26 mouse cellular contexts compared by ENCODE assay signal in genomic region chr9:72906693-72907103, GRCm38 (mm10). TPM values are rescaled to one million over a fixed set of nuclear protein-coding genes. Genes with fewer than 3 reads are reported as not detected.
DNase-seq lines count a peak whose midpoint lies in the region; ATAC-seq and TF ChIP-seq lines count a peak whose summit lies in the region.
"Had no signal": no experiment of that assay in that cellular context is flagged by ENCODE, and none has a peak within 500 bp of the region (broad histone marks: within the 10 kb centered on the region; RNA-seq: fewer than 3 reads in every experiment).

No protein-coding gene starts in this region.

- no peaks in the 10 kb centered on the region for H3K36me3 ChIP-seq in forebrain, postnatal 0 days (ENCODE audit: insufficient read depth)
- no peaks in the 10 kb centered on the region; the same call in 1 of the 2 replicates for H3K36me3 ChIP-seq in forebrain, embryonic 11.5 days (ENCODE audit: control insufficient read depth, insufficient read depth, low read length)
- no peaks in the 10 kb centered on the region for H3K36me3 ChIP-seq in limb, embryonic 15.5 days
- H3K36me3 ChIP-seq: lung, embryonic 15.5 days; midbrain, embryonic 15.5 days; stomach, embryonic 15.5 days had no signal

- no peaks in the 10 kb centered on the region for H3K27me3 ChIP-seq in forebrain, postnatal 0 days (ENCODE audit: insufficient read depth, low read length)
- H3K27me3 ChIP-seq in forebrain, embryonic 11.5 days (ENCODE audit: control insufficient read depth, insufficient read depth, low read length) = no peaks in the 10 kb centered on the region
- no peaks in the 10 kb centered on the region for H3K27me3 ChIP-seq in limb, embryonic 15.5 days
- H3K27me3 ChIP-seq: lung, embryonic 15.5 days; midbrain, embryonic 15.5 days; neural tube, embryonic 12.5 days; stomach, embryonic 15.5 days had no signal

- WGBS in forebrain, postnatal 0 days = 51% methylated on average over 6 of the region's 6 CpGs
- WGBS in forebrain, embryonic 11.5 days = 86% methylated on average over 6 of the region's 6 CpGs
- WGBS in limb, embryonic 15.5 days = 29% methylated on average over 6 of the region's 6 CpGs

- DNase-seq in forebrain, postnatal 0 days = peak; percentile 63
- no peak for DNase-seq in forebrain, embryonic 11.5 days (ENCODE audit: low spot score)
- DNase-seq in kidney, postnatal 10 days = peak; percentile 44
- DNase-seq in kidney, postnatal 36 days = no peak
- DNase-seq in right cerebral cortex, postnatal 10 days (ENCODE audit: low spot score in 2 of 2) = peak; percentile 63
- no peak for DNase-seq in right cerebral cortex, adult 2 months (ENCODE audit: low spot score in 2 of 2)
- no peak for DNase-seq in heart, adult 11 months
- DNase-seq: cerebellum, adult 18-20 months; heart, postnatal 36 days; kidney, adult 11 months; layer of hippocampus, postnatal 36 days; spleen, adult 18-20 months had no signal

- TF ChIP-seq CTCF in forebrain, postnatal 0 days (IDR thresholded peaks at IDR 0.05; ENCODE audit: low read depth) = no peak

- peak overlapping the region; percentile 74 for H3K27ac ChIP-seq in forebrain, postnatal 0 days (ENCODE audit: low read depth, low read length)
- H3K27ac ChIP-seq in forebrain, embryonic 11.5 days (ENCODE audit: low read depth, low read length) = no peak overlapping the region
- H3K27ac ChIP-seq in limb, embryonic 15.5 days = peak overlapping the region; percentile 80
- H3K27ac ChIP-seq: lung, embryonic 15.5 days; midbrain, embryonic 15.5 days; neural tube, embryonic 12.5 days; stomach, embryonic 15.5 days had no signal

- ATAC-seq in forebrain, postnatal 0 days = peak; percentile 88
- no peak for ATAC-seq in forebrain, embryonic 11.5 days (replicated peaks; ENCODE audit: low FRiP score)
- ATAC-seq in limb, embryonic 15.5 days (ENCODE audit: insufficient number of reproducible peaks, low FRiP score, low TSS enrichment, low read depth) = no peak
- ATAC-seq: midbrain, embryonic 15.5 days had no signal

- H3K4me3 ChIP-seq in forebrain, postnatal 0 days (ENCODE audit: low read depth, low read length) = no peak overlapping the region
- H3K4me3 ChIP-seq in forebrain, embryonic 11.5 days (ENCODE audit: low read depth, low read length) = no peak overlapping the region
- H3K4me3 ChIP-seq in limb, embryonic 15.5 days = no peak overlapping the region
- H3K4me3 ChIP-seq: erythroblast, embryonic 14.5 days; lung, embryonic 15.5 days; midbrain, embryonic 15.5 days; neural tube, embryonic 12.5 days; stomach, embryonic 15.5 days had no signal

- H3K4me1 ChIP-seq in forebrain, postnatal 0 days (ENCODE audit: insufficient read depth) = no peaks in the 10 kb centered on the region
- H3K4me1 ChIP-seq in forebrain, embryonic 11.5 days (replicated peaks; ENCODE audit: control insufficient read depth, insufficient read depth, low read length) = no peaks in the 10 kb centered on the region
- peaks cover 20% of the 10 kb centered on the region for H3K4me1 ChIP-seq in limb, embryonic 15.5 days
- H3K4me1 ChIP-seq: lung, embryonic 15.5 days; midbrain, embryonic 15.5 days; neural tube, embryonic 12.5 days; stomach, embryonic 15.5 days had no signal

- H3K4me2 ChIP-seq in forebrain, postnatal 0 days (ENCODE audit: low read depth) = no peak overlapping the region
- no peak overlapping the region for H3K4me2 ChIP-seq in forebrain, embryonic 11.5 days (ENCODE audit: low read depth, low read length, severe bottlenecking)
- no peak overlapping the region for H3K4me2 ChIP-seq in limb, embryonic 15.5 days
- H3K4me2 ChIP-seq: heart, embryonic 11.5 days; lung, embryonic 15.5 days; midbrain, embryonic 15.5 days; neural tube, embryonic 12.5 days; stomach, embryonic 15.5 days had no signal

- no peaks in the 10 kb centered on the region for H3K9me3 ChIP-seq in forebrain, postnatal 0 days (ENCODE audit: low read length)
- H3K9me3 ChIP-seq in forebrain, embryonic 11.5 days (ENCODE audit: control insufficient read depth, low read length) = no peaks in the 10 kb centered on the region
- no peaks in the 10 kb centered on the region for H3K9me3 ChIP-seq in limb, embryonic 15.5 days
- H3K9me3 ChIP-seq: lung, embryonic 15.5 days; midbrain, embryonic 15.5 days; neural tube, embryonic 12.5 days; stomach, embryonic 15.5 days had no signal

- no peak overlapping the region for H3K9ac ChIP-seq in forebrain, postnatal 0 days
- no peak overlapping the region for H3K9ac ChIP-seq in forebrain, embryonic 11.5 days (ENCODE audit: low read length)
- no peak overlapping the region for H3K9ac ChIP-seq in limb, embryonic 15.5 days
- H3K9ac ChIP-seq: lung, embryonic 15.5 days; midbrain, embryonic 15.5 days; neural tube, embryonic 12.5 days; stomach, embryonic 15.5 days had no signal

RNA-seq across cellular contexts. Expression of gene Pygo1, which starts 18.7 kb away (rescaled TPM):
- 34.6 and 41.7 TPM in 2 replicates for total RNA-seq in forebrain, postnatal 0 days (2014; rRNA removed)
- polyA plus RNA-seq in forebrain, postnatal 0 days (2015; fragmentation: Nextera tagmentation; extraction: Ambion mirVana) = 5.7 and 9.6 TPM in 2 replicates
- polyA plus RNA-seq in forebrain, embryonic 11.5 days (2014; fragmentation: Nextera tagmentation; extraction: Ambion mirVana) = 13.0 and 13.2 TPM in 2 replicates
- 4.9 and 5.5 TPM in 2 replicates for polyA plus RNA-seq in limb, embryonic 15.5 days (2015; fragmentation: Nextera tagmentation; extraction: Ambion mirVana)
- total RNA-seq: megakaryocyte, adult 5-6 weeks had no signal
- polyA plus RNA-seq: erythroblast, embryonic 14.5 days had no signal

RNA-seq across cellular contexts. Expression of gene Dyx1c1, which starts 51.9 kb away (rescaled TPM):
- 1.0 and 2.9 TPM in 2 replicates for total RNA-seq in forebrain, postnatal 0 days (2014; rRNA removed)
- polyA plus RNA-seq in forebrain, postnatal 0 days (2015; fragmentation: Nextera tagmentation; extraction: Ambion mirVana) = 2.6 and 3.2 TPM in 2 replicates
- 1.6 and 1.9 TPM in 2 replicates for polyA plus RNA-seq in forebrain, embryonic 11.5 days (2014; fragmentation: Nextera tagmentation; extraction: Ambion mirVana)
- 1.1 and 1.2 TPM in 2 replicates for polyA plus RNA-seq in limb, embryonic 15.5 days (2015; fragmentation: Nextera tagmentation; extraction: Ambion mirVana)
- polyA plus RNA-seq: erythroblast, embryonic 14.5 days had no signal

RNA-seq across cellular contexts. Expression of gene Gm44503, which starts 52.0 kb away (rescaled TPM):
- 0.10 TPM in 1 of 2 replicates, not detected in the other for total RNA-seq in forebrain, postnatal 0 days (2014; rRNA removed)
- polyA plus RNA-seq in forebrain, postnatal 0 days (2015; fragmentation: Nextera tagmentation; extraction: Ambion mirVana) = not detected in 2 replicates
- polyA plus RNA-seq in forebrain, embryonic 11.5 days (2014; fragmentation: Nextera tagmentation; extraction: Ambion mirVana) = 0.15 TPM in 1 of 2 replicates, not detected in the other
- polyA plus RNA-seq in limb, embryonic 15.5 days (2015; fragmentation: Nextera tagmentation; extraction: Ambion mirVana) = not detected in 2 replicates
- total RNA-seq: adrenal gland, adult 18-20 months; gastrocnemius, adult 8-10 months; heart, postnatal 36 days; liver, adult 2 months; megakaryocyte, adult 5-6 weeks had no signal
- polyA plus RNA-seq: C2C12; cortical plate, adult 2 months; heart, embryonic 11.5 days; liver, adult 2 months; lung, embryonic 15.5 days; midbrain, embryonic 15.5 days; neural tube, embryonic 12.5 days; stomach, embryonic 15.5 days; thymus, postnatal 0 days had no signal

Comparison
In these comparisons a context has a peak if more than half of its experiments do, and no peak if none do; other contexts are left out.
1. DNase-seq: peak in forebrain, postnatal 0 days (single experiment), kidney, postnatal 10 days (single experiment) and right cerebral cortex, postnatal 10 days (2 of 2); none in forebrain, embryonic 11.5 days (single experiment), kidney, postnatal 36 days (0 of 2), right cerebral cortex, adult 2 months (0 of 2) and heart, adult 11 months (single experiment).